Mouse (Mus musculus) adrenal gland, adult 2 months (tissue): Measurements from ENCODE around the gene Entpd2. TPM values are rescaled to one million over a fixed set of nuclear protein-coding genes. Genes with fewer than 3 reads are reported as not detected.

Experiments used
- DNase-seq: peaks from one replicate; pipeline ENCODE4 v3.0.0; 2021
- long read RNA-seq: library from polyadenylated mRNA; stranded (forward); transcript quantifications from one replicate; pipeline ENCODE4 v2.0.0, GENCODE M21; 2021
- polyA plus RNA-seq: library from polyadenylated mRNA; depleted of rRNA; stranded (reverse); fragments of >200 nt; gene quantifications from 2 replicates; pipeline ENCODE4 v1.2.3, GENCODE M21; 2012; rRNA removed
- total RNA-seq, 2 experiments: library from RNA; stranded (reverse); gene quantifications; 2 replicates each; pipeline ENCODE4 v1.2.3; 2021

The Entpd2 gene
- total RNA-seq (1 to 10 TPM; 3.7 to 7.2 TPM), polyA plus RNA-seq (21.1 and 24.7 TPM in 2 replicates)
- long read RNA-seq, transcript Entpd2-201 (9 exons, 1,935 nt), result major isoform, 10 of 10 reads
- long read RNA-seq, partial matches to known transcripts, result 0 of 10 reads
- long read RNA-seq, other reads (novel, unspliced or antisense), result 0 of 10 reads

- DNase-seq, result peak; percentile 35
Measured at GRCm38 (mm10) chr2:25395721-25396596, at the start of gene Entpd2. Gene Entpd2 (plus strand): TSS chr2:25395874.

GRCm38 (mm10) chr2:25348162-25348561 is 47.5 kb upstream of the Entpd2 start:
- no peak for DNase-seq

- DNase-seq, result peak; percentile 75
Measured at GRCm38 (mm10) chr2:25349499-25349898, 46.2 kb upstream of the Entpd2 start.

- DNase-seq, result no peak
Measured at GRCm38 (mm10) chr2:25350701-25351100, 45.0 kb upstream of the Entpd2 start.

GRCm38 (mm10) chr2:25354211-25354610 is 41.5 kb upstream of the Entpd2 start:
- DNase-seq, result no peak

- no peak for DNase-seq
Measured at GRCm38 (mm10) chr2:25355419-25356066, 40.1 kb upstream of the Entpd2 start.

- DNase-seq, result peak; percentile 80
Measured at GRCm38 (mm10) chr2:25356208-25357079, 39.2 kb upstream of the Entpd2 start, which contains the start of gene Dpp7. Gene Dpp7 (minus strand): TSS chr2:25356359.

- DNase-seq, result no peak
Measured at GRCm38 (mm10) chr2:25359848-25360247, 35.8 kb upstream of the Entpd2 start.

- peak; percentile 56 for DNase-seq
Measured at GRCm38 (mm10) chr2:25363478-25364178, 32.0 kb upstream of the Entpd2 start.

GRCm38 (mm10) chr2:25364313-25364712 is 31.4 kb upstream of the Entpd2 start:
- no peak for DNase-seq

GRCm38 (mm10) chr2:25364761-25365090 is 30.9 kb upstream of the Entpd2 start:
- no peak for DNase-seq

GRCm38 (mm10) chr2:25365091-25365761 is 30.4 kb upstream of the Entpd2 start, which contains the start of gene Uap1l1:
Gene Uap1l1 (minus strand): TSS chr2:25365682.
- DNase-seq, result peak; percentile 89

- DNase-seq, result no peak
Measured at GRCm38 (mm10) chr2:25369996-25370395, 25.7 kb upstream of the Entpd2 start.

- peak; percentile 91 for DNase-seq
Measured at GRCm38 (mm10) chr2:25371764-25372643, 23.7 kb upstream of the Entpd2 start, which contains the start of gene Sapcd2. Gene Sapcd2 (plus strand): TSS chr2:25372321.

- no peak for DNase-seq
Measured at GRCm38 (mm10) chr2:25372644-25373391, 22.9 kb upstream of the Entpd2 start.

GRCm38 (mm10) chr2:25373431-25373830 is 22.2 kb upstream of the Entpd2 start:
- no peak for DNase-seq

GRCm38 (mm10) chr2:25376589-25376988 is 19.1 kb upstream of the Entpd2 start:
- peak; percentile 53 for DNase-seq

- no peak for DNase-seq
Measured at GRCm38 (mm10) chr2:25384492-25384891, 11.2 kb upstream of the Entpd2 start.

- no peak for DNase-seq
Measured at GRCm38 (mm10) chr2:25391266-25391665, 4.4 kb upstream of the Entpd2 start.
